Mouse (Mus musculus): ENCODE measurements around the gene Poc1a.

DNA sequence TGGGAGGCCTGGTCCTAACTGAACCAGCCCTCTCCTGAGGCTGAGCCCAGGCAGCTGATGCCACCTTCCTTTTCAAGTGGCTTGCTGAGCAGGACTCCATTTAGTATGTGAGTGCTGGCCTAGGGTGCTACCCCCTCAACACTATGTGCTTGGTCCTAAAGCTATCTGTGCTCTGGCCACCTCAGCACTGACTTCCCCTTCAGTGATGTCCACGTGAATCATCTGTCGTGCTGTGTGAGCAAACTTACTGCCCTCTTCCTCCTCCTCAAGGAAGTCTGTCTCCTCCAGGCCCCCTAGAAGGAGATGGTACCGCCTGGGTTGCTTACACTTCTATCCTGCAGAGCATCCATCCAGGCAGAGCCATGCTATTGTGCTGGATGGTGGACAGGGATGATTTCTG is 51.9 kb downstream of the Poc1a start:
- no peak for TF ChIP-seq POLR2A (IDR thresholded peaks at IDR 0.05; ENCODE audit: insufficient read length, low read depth)
- TF ChIP-seq MYOG (IDR thresholded peaks at IDR 0.05; ENCODE audit: control insufficient read depth in 1 of 3, insufficient read depth in 1 of 3, insufficient read length in 2 of 3, low read depth in 2 of 3), result no peak
- TF ChIP-seq MAX (IDR thresholded peaks at IDR 0.05; ENCODE audit: low read depth), result no peak
- no peak for TF ChIP-seq REST (IDR thresholded peaks at IDR 0.05; ENCODE audit: insufficient read depth, insufficient read length)
- no peak for TF ChIP-seq USF1 (IDR thresholded peaks at IDR 0.05; ENCODE audit: low read depth)
- TF ChIP-seq MYOD1 (IDR thresholded peaks at IDR 0.05; ENCODE audit: control insufficient read depth in 1 of 3, insufficient read length in 2 of 3, low read depth in 2 of 3), result no peak
- no peak for TF ChIP-seq TCF3 (IDR thresholded peaks at IDR 0.05; ENCODE audit: insufficient read length, low read depth)
- no peak for TF ChIP-seq E2F4 (IDR thresholded peaks at IDR 0.05; ENCODE audit: insufficient read depth)
- no peak for TF ChIP-seq TCF12 (IDR thresholded peaks at IDR 0.05; ENCODE audit: insufficient read depth, poor library complexity, severe bottlenecking)
- TF ChIP-seq POLR2AphosphoS2 (IDR thresholded peaks at IDR 0.05; ENCODE audit: insufficient read length, low read depth), result no peak
- no peak for TF ChIP-seq SRF (IDR thresholded peaks at IDR 0.05; ENCODE audit: control insufficient read depth, insufficient read length, low read depth)
- TF ChIP-seq CEBPB (IDR thresholded peaks at IDR 0.05; ENCODE audit: insufficient read depth, poor library complexity, severe bottlenecking), result no peak

All from myocyte (in vitro differentiated cells).